Mouse (Mus musculus) forebrain, embryonic 13.5 days (tissue): ENCODE results near the gene Ap3d1. TPM values are rescaled to one million over a fixed set of nuclear protein-coding genes. Genes with fewer than 3 reads are reported as not detected.
A peak's percentile ranks its signal among the peaks of the same experiment; 100 is the strongest.

Experiments used
- ATAC-seq: fragments of 200-750 bp; cut with Nextera tagmentation; 2 replicates; pipeline ENCODE4 v1.8.0; 2017
- H3K27ac ChIP-seq: fragments of 300-500 bp; sonication (generic); 2 replicates; pipeline ENCODE4 v1.5.1; 2015; ENCODE audit warnings: inconsistent platforms, mild to moderate bottlenecking, moderate library complexity
- H3K27me3 ChIP-seq: fragments of 300-500 bp; sonication (generic); 2 replicates; pipeline ENCODE4 v1.6.1; 2015; ENCODE audit warnings: mild to moderate bottlenecking, inconsistent platforms
- H3K36me3 ChIP-seq: fragments of 300-500 bp; sonication (generic); 2 replicates; pipeline ENCODE4 v1.6.1; 2015; ENCODE audit warnings: mild to moderate bottlenecking, inconsistent platforms; ENCODE audit not compliant: poor library complexity, severe bottlenecking
- H3K4me1 ChIP-seq: fragments of 300-500 bp; sonication (generic); 2 replicates; pipeline ENCODE4 v1.6.1; 2015; ENCODE audit warnings: inconsistent platforms
- H3K4me2 ChIP-seq: fragments of 300-500 bp; sonication (generic); 2 replicates; pipeline ENCODE4 v1.6.1; 2015; ENCODE audit warnings: inconsistent platforms, mild to moderate bottlenecking, moderate library complexity
- H3K4me3 ChIP-seq: fragments of 300-500 bp; sonication (generic); 2 replicates; pipeline ENCODE4 v1.5.1; 2015; ENCODE audit warnings: mild to moderate bottlenecking, inconsistent platforms
- H3K9ac ChIP-seq: fragments of 300-500 bp; sonication (generic); 2 replicates; pipeline ENCODE4 v1.6.1; 2015; ENCODE audit warnings: mild to moderate bottlenecking, inconsistent platforms
- H3K9me3 ChIP-seq: fragments of 300-500 bp; sonication (generic); replicated peaks from 2 replicates; pipeline ENCODE4 v1.6.1; 2016; ENCODE audit warnings: inconsistent platforms
- WGBS: fragments of 180-500 bp; shearing (Covaris S2); methylation state at CpG from one replicate; pipeline ENCODE4 v1.1.7; 2015; 5-methylcytosine and 5-hydroxymethylcytosine counted together
- polyA plus RNA-seq: library from polyadenylated mRNA; unstranded; fragments of >200 nt; fragmentation: Nextera tagmentation; extraction: Ambion mirVana; gene quantifications from 2 replicates; pipeline ENCODE4 v1.2.1, GENCODE M21; 2015

The Ap3d1 gene
- polyA plus RNA-seq, 1 experiment from 2014 or later: 82.9 TPM

- Histone ChIP-seq H3K9ac (peak overlapping the region; percentile 4; the same call in 1 of the 2 replicates), H3K27me3 (no peaks in the 10 kb centered on the region), H3K4me2 (no peak overlapping the region), H3K36me3 (peaks cover 55% of the 10 kb centered on the region), H3K27ac (no peak overlapping the region), H3K4me1 (no peaks in the 10 kb centered on the region), H3K4me3 (no peak overlapping the region), H3K9me3 (no peaks in the 10 kb centered on the region)
- ATAC-seq: no peak
- WGBS: 86% methylated on average over 14 of the region's 14 CpGs
These were observed 49.6 kb downstream of the Ap3d1 start for GRCm38 (mm10) chr10:80692249-80693165.

GRCm38 (mm10) chr10:80687850-80688249, 54.2 kb downstream of the Ap3d1 start:
- Histone ChIP-seq H3K9me3 (no peaks in the 10 kb centered on the region), H3K4me1 (no peaks in the 10 kb centered on the region), H3K4me2 (no peak overlapping the region), H3K36me3 (peaks cover 77% of the 10 kb centered on the region), H3K27me3 (no peaks in the 10 kb centered on the region), H3K4me3 (no peak overlapping the region), H3K9ac (no peak overlapping the region), H3K27ac (no peak overlapping the region)
- peak; percentile 73 for ATAC-seq
- 42% methylated on average over 5 of the region's 5 CpGs for WGBS

- Histone ChIP-seq H3K27ac (no peak overlapping the region), H3K36me3 (peaks cover 76% of the 10 kb centered on the region), H3K9me3 (no peaks in the 10 kb centered on the region), H3K4me2 (no peak overlapping the region), H3K4me3 (no peak overlapping the region), H3K4me1 (no peaks in the 10 kb centered on the region), H3K27me3 (no peaks in the 10 kb centered on the region), H3K9ac (no peak overlapping the region)
- WGBS: 96% methylated on average over 3 of the region's 3 CpGs
- ATAC-seq: no peak
These were observed 55.4 kb downstream of the Ap3d1 start for GRCm38 (mm10) chr10:80686617-80687016.

- Histone ChIP-seq H3K36me3 (peaks cover 65% of the 10 kb centered on the region), H3K27ac (no peak overlapping the region), H3K4me3 (no peak overlapping the region), H3K4me2 (no peak overlapping the region), H3K9ac (no peak overlapping the region), H3K4me1 (no peaks in the 10 kb centered on the region; the same call in 1 of the 2 replicates), H3K9me3 (no peaks in the 10 kb centered on the region), H3K27me3 (no peaks in the 10 kb centered on the region)
- WGBS: 91% methylated on average over 4 of the region's 4 CpGs
- no peak for ATAC-seq
These were observed 57.1 kb downstream of the Ap3d1 start for GRCm38 (mm10) chr10:80684984-80685383.

GRCm38 (mm10) chr10:80684214-80684613, 57.9 kb downstream of the Ap3d1 start:
- H3K9ac ChIP-seq: no peak overlapping the region
- no peak for ATAC-seq
- H3K27me3 ChIP-seq: no peaks in the 10 kb centered on the region
- H3K36me3 ChIP-seq: peaks cover 58% of the 10 kb centered on the region
- no peak overlapping the region for H3K4me2 ChIP-seq
- peaks cover 7% of the 10 kb centered on the region for H3K4me1 ChIP-seq
- 50% methylated on average over 6 of the region's 6 CpGs for WGBS
- no peak overlapping the region for H3K27ac ChIP-seq
- no peaks in the 10 kb centered on the region for H3K9me3 ChIP-seq
- no peak overlapping the region for H3K4me3 ChIP-seq

- Histone ChIP-seq H3K27ac (no peak overlapping the region), H3K36me3 (peaks cover 52% of the 10 kb centered on the region)
- 96% methylated on average over 1 of the region's 1 CpGs for WGBS
These were observed 58.4 kb downstream of the Ap3d1 start for GRCm38 (mm10) chr10:80683647-80684046.

GRCm38 (mm10) chr10:80682003-80682402, 60.1 kb downstream of the Ap3d1 start:
- no peak for ATAC-seq
- Histone ChIP-seq H3K27ac (no peak overlapping the region), H3K9me3 (no peaks in the 10 kb centered on the region), H3K4me2 (no peak overlapping the region), H3K9ac (no peak overlapping the region), H3K36me3 (peaks cover 41% of the 10 kb centered on the region), H3K4me3 (no peak overlapping the region), H3K27me3 (no peaks in the 10 kb centered on the region), H3K4me1 (peaks cover 29% of the 10 kb centered on the region)
- WGBS: 95% methylated on average over 6 of the region's 6 CpGs

More at GRCm38 (mm10) chr10:80683647-80684046, 58.4 kb downstream of the Ap3d1 start:
- Histone ChIP-seq H3K9ac (no peak overlapping the region), H3K4me3 (no peak overlapping the region), H3K9me3 (no peaks in the 10 kb centered on the region), H3K27me3 (no peaks in the 10 kb centered on the region), H3K4me2 (no peak overlapping the region), H3K4me1 (peaks cover 13% of the 10 kb centered on the region)
- ATAC-seq: no peak

GRCm38 (mm10) chr10:80680260-80680696, 61.8 kb downstream of the Ap3d1 start:
- H3K27me3 ChIP-seq: no peaks in the 10 kb centered on the region
- peaks cover 23% of the 10 kb centered on the region for H3K36me3 ChIP-seq
- peaks cover 33% of the 10 kb centered on the region for H3K4me1 ChIP-seq
- H3K4me2 ChIP-seq: no peak overlapping the region
- no peak overlapping the region for H3K27ac ChIP-seq
- ATAC-seq: no peak
- 75% methylated on average over 2 of the region's 2 CpGs for WGBS
- no peaks in the 10 kb centered on the region for H3K9me3 ChIP-seq
- H3K4me3 ChIP-seq: no peak overlapping the region
- H3K9ac ChIP-seq: no peak overlapping the region

GRCm38 (mm10) chr10:80679556-80680259, 62.4 kb downstream of the Ap3d1 start:
- peak overlapping the region; percentile 97; the same call in 1 of the 2 replicates for H3K27ac ChIP-seq
- peaks cover 18% of the 10 kb centered on the region; the same call in 1 of the 2 replicates for H3K36me3 ChIP-seq
- peaks cover 38% of the 10 kb centered on the region for H3K4me1 ChIP-seq
- peak overlapping the region; percentile 35; the same call in 1 of the 2 replicates for H3K9ac ChIP-seq
- no peaks in the 10 kb centered on the region for H3K9me3 ChIP-seq
- ATAC-seq: no peak
- WGBS: 71% methylated on average over 9 of the region's 9 CpGs
- no peak overlapping the region for H3K4me2 ChIP-seq
- no peak overlapping the region for H3K4me3 ChIP-seq
- no peaks in the 10 kb centered on the region for H3K27me3 ChIP-seq

GRCm38 (mm10) chr10:80678601-80679377, 63.3 kb downstream of the Ap3d1 start:
- no peaks in the 10 kb centered on the region for H3K9me3 ChIP-seq
- 46% methylated on average over 9 of the region's 10 CpGs for WGBS
- H3K4me3 ChIP-seq: no peak overlapping the region
- peaks cover 48% of the 10 kb centered on the region for H3K4me1 ChIP-seq
- H3K27me3 ChIP-seq: no peaks in the 10 kb centered on the region
- peak overlapping the region; percentile 35; the same call in 1 of the 2 replicates for H3K9ac ChIP-seq
- peak overlapping the region; percentile 70 for H3K4me2 ChIP-seq
- peak overlapping the region; percentile 97 for H3K27ac ChIP-seq
- peaks cover 16% of the 10 kb centered on the region; the same call in 1 of the 2 replicates for H3K36me3 ChIP-seq
- no peak for ATAC-seq

- peaks cover 16% of the 10 kb centered on the region; the same call in 1 of the 2 replicates for H3K36me3 ChIP-seq
- H3K4me3 ChIP-seq: peak within 1 kb of the TSS; percentile 99
- H3K27me3 ChIP-seq: no peaks in the 10 kb centered on the region
- peak; percentile 34; the same call in 1 of the 2 replicates for ATAC-seq
- no peaks in the 10 kb centered on the region for H3K9me3 ChIP-seq
- 19% methylated on average over 8 of the region's 8 CpGs for WGBS
- peak within 1 kb of the TSS; percentile 80 for H3K9ac ChIP-seq
- H3K27ac ChIP-seq: peak within 1 kb of the TSS; percentile 97
- H3K4me1 ChIP-seq: peaks cover 56% of the 10 kb centered on the region
- peak within 1 kb of the TSS; percentile 70 for H3K4me2 ChIP-seq
These were observed 64.1 kb downstream of the Ap3d1 start, which contains the start of gene Mknk2 for GRCm38 (mm10) chr10:80677942-80678436. Mknk2 (minus strand) TSS chr10:80678112.
